Mouse (Mus musculus): ENCODE data around the gene Zmym5. TPM values are rescaled to one million over a fixed set of nuclear protein-coding genes. Genes with fewer than 3 reads are reported as not detected.

The Zmym5 gene
- polyA plus RNA-seq (2012; ENCODE audit: low replicate concordance): 0.28 and 1.9 TPM in 2 replicates

GRCm38 (mm10) chr14:56811701-56812339 lies at the start of gene Zmym5:
Gene Zmym5, minus strand, starts transcription at chr14:56811716.

GRCm38 (mm10) chr14:56778200-56778932 lies 33.1 kb downstream of the Zmym5 start, which contains the start of gene Pspc1:
Gene Pspc1, minus strand, starts transcription at chr14:56778316.

Other genes with a start within 250 kb of the Zmym5 start
- 1.3 and 2.3 TPM in 2 replicates for gene Cenpj, start 236.3 kb downstream of the Zmym5 start, polyA plus RNA-seq (2012; ENCODE audit: low replicate concordance)
- gene Parp4, start 236.1 kb downstream of the Zmym5 start, polyA plus RNA-seq (2012; ENCODE audit: low replicate concordance): 1.9 and 5.3 TPM in 2 replicates
- gene Mphosph8, start 143.5 kb downstream of the Zmym5 start, polyA plus RNA-seq (2012; ENCODE audit: low replicate concordance): 1.2 and 1.9 TPM in 2 replicates
- gene Pspc1, start 33.4 kb downstream of the Zmym5 start, polyA plus RNA-seq (2012; ENCODE audit: low replicate concordance): 7.7 and 14.6 TPM in 2 replicates
- 0.19 and 1.5 TPM in 2 replicates for gene Zmym2, start 74.9 kb upstream of the Zmym5 start, polyA plus RNA-seq (2012; ENCODE audit: low replicate concordance)
- gene Gja3, start 246.4 kb upstream of the Zmym5 start, polyA plus RNA-seq (2012; ENCODE audit: low replicate concordance): not detected in 2 replicates